Mouse (Mus musculus): ENCODE data around the gene Gapdh. TPM values are rescaled to one million over a fixed set of nuclear protein-coding genes. Genes with fewer than 3 reads are reported as not detected.
A peak's percentile ranks its signal among the peaks of the same experiment; 100 is the strongest.

The Gapdh gene
- polyA plus RNA-seq, 1 experiment from 2014 or later: 1,972 TPM

- Histone ChIP-seq H3K9ac (replicated peaks) (peak overlapping the region; percentile 85), H3K36me3 (peaks cover 45% of the 10 kb centered on the region), H3K4me1 (peaks cover 21% of the 10 kb centered on the region), H3K9me3 (no peaks in the 10 kb centered on the region), H3K4me2 (replicated peaks) (peak overlapping the region; percentile 88), H3K27me3 (no peaks in the 10 kb centered on the region), H3K4me3 (peak overlapping the region; percentile 72), H3K27ac (replicated peaks) (peak overlapping the region; percentile 99)
- whole genome bisulfite sequencing: under 1% methylated on average over 34 of the region's 34 CpGs
- peak; percentile 92 for ATAC-seq (ENCODE audit: low FRiP score, low read depth)
Observed at GRCm38 (mm10) chr6:125192016-125192714, 25.9 kb upstream of the Gapdh start.

- Histone ChIP-seq H3K4me2 (replicated peaks) (peak within 1 kb of the TSS; percentile 88), H3K4me3 (peak within 1 kb of the TSS; percentile 72), H3K27ac (replicated peaks) (peak within 1 kb of the TSS; percentile 99), H3K9me3 (no peaks in the 10 kb centered on the region), H3K36me3 (peaks cover 52% of the 10 kb centered on the region), H3K9ac (replicated peaks) (peak within 1 kb of the TSS; percentile 85), H3K4me1 (peaks cover 21% of the 10 kb centered on the region), H3K27me3 (no peaks in the 10 kb centered on the region)
- under 1% methylated on average over 54 of the region's 54 CpGs for WGBS
- peak; percentile 96 for ATAC-seq (ENCODE audit: low FRiP score, low read depth)
Observed at GRCm38 (mm10) chr6:125191332-125192015, 25.2 kb upstream of the Gapdh start, which contains the start of the genes Ncapd2 and Mrpl51. Gene Ncapd2, minus strand, starts transcription at chr6:125191701. Gene Mrpl51, plus strand, starts transcription at chr6:125191801.

- peaks cover 18% of the 10 kb centered on the region for H3K4me1 ChIP-seq
- ATAC-seq (ENCODE audit: low FRiP score, low read depth): no peak
Observed at GRCm38 (mm10) chr6:125190816-125191215, 24.5 kb upstream of the Gapdh start.

GRCm38 (mm10) chr6:125186203-125186602 is 19.9 kb upstream of the Gapdh start:
- Histone ChIP-seq H3K4me3 (no peak overlapping the region), H3K27ac (replicated peaks) (no peak overlapping the region), H3K36me3 (peaks cover 83% of the 10 kb centered on the region), H3K27me3 (no peaks in the 10 kb centered on the region), H3K9ac (replicated peaks) (no peak overlapping the region), H3K4me2 (replicated peaks) (no peak overlapping the region), H3K4me1 (peaks cover 3% of the 10 kb centered on the region; the same call in 1 of the 2 replicates), H3K9me3 (no peaks in the 10 kb centered on the region)
- WGBS: 96% methylated on average over 10 of the region's 10 CpGs
- no peak for ATAC-seq (ENCODE audit: low FRiP score, low read depth)

More at GRCm38 (mm10) chr6:125190816-125191215, 24.5 kb upstream of the Gapdh start:
- Histone ChIP-seq H3K27ac (replicated peaks) (peak overlapping the region; percentile 99), H3K4me3 (peak overlapping the region; percentile 72), H3K4me2 (replicated peaks) (peak overlapping the region; percentile 88), H3K36me3 (peaks cover 59% of the 10 kb centered on the region), H3K9me3 (no peaks in the 10 kb centered on the region), H3K27me3 (no peaks in the 10 kb centered on the region), H3K9ac (replicated peaks) (peak overlapping the region; percentile 76)

- Histone ChIP-seq H3K9ac (replicated peaks) (no peak overlapping the region), H3K27me3 (no peaks in the 10 kb centered on the region), H3K4me1 (no peaks in the 10 kb centered on the region), H3K27ac (replicated peaks) (no peak overlapping the region), H3K4me3 (no peak overlapping the region), H3K9me3 (no peaks in the 10 kb centered on the region), H3K36me3 (peaks cover 97% of the 10 kb centered on the region), H3K4me2 (replicated peaks) (no peak overlapping the region)
- no peak for ATAC-seq (ENCODE audit: low FRiP score, low read depth)
- WGBS: 84% methylated on average over 5 of the region's 5 CpGs
Observed at GRCm38 (mm10) chr6:125182133-125182532, 15.9 kb upstream of the Gapdh start.

- no peaks in the 10 kb centered on the region for H3K4me1 ChIP-seq
- H3K4me3 ChIP-seq: no peak overlapping the region
- H3K27ac ChIP-seq (replicated peaks): no peak overlapping the region
- 95% methylated on average over 7 of the region's 7 CpGs for WGBS
- H3K9me3 ChIP-seq: no peaks in the 10 kb centered on the region
- no peak for ATAC-seq (ENCODE audit: low FRiP score, low read depth)
- no peak overlapping the region for H3K9ac ChIP-seq (replicated peaks)
- no peaks in the 10 kb centered on the region for H3K27me3 ChIP-seq
- peaks cover 97% of the 10 kb centered on the region for H3K36me3 ChIP-seq
- no peak overlapping the region for H3K4me2 ChIP-seq (replicated peaks)
Observed at GRCm38 (mm10) chr6:125179601-125180000, 13.3 kb upstream of the Gapdh start.

GRCm38 (mm10) chr6:125175469-125175868 is 9.2 kb upstream of the Gapdh start:
- Histone ChIP-seq H3K9me3 (no peaks in the 10 kb centered on the region), H3K27me3 (no peaks in the 10 kb centered on the region), H3K4me2 (replicated peaks) (no peak overlapping the region), H3K27ac (replicated peaks) (no peak overlapping the region), H3K36me3 (peaks cover 98% of the 10 kb centered on the region), H3K4me3 (no peak overlapping the region), H3K4me1 (no peaks in the 10 kb centered on the region), H3K9ac (replicated peaks) (no peak overlapping the region)
- ATAC-seq (ENCODE audit: low FRiP score, low read depth): no peak
- 92% methylated on average over 5 of the region's 5 CpGs for whole genome bisulfite sequencing

- no peaks in the 10 kb centered on the region for H3K9me3 ChIP-seq
- no peak overlapping the region for H3K9ac ChIP-seq (replicated peaks)
- H3K4me1 ChIP-seq: no peaks in the 10 kb centered on the region
- H3K4me2 ChIP-seq (replicated peaks): no peak overlapping the region
- H3K27ac ChIP-seq (replicated peaks): no peak overlapping the region
- no peaks in the 10 kb centered on the region for H3K27me3 ChIP-seq
- no peak for ATAC-seq (ENCODE audit: low FRiP score, low read depth)
- peaks cover 100% of the 10 kb centered on the region for H3K36me3 ChIP-seq
- 93% methylated on average over 7 of the region's 7 CpGs for WGBS
- no peak overlapping the region for H3K4me3 ChIP-seq
Observed at GRCm38 (mm10) chr6:125173256-125173655, 7.0 kb upstream of the Gapdh start.

- H3K4me1 ChIP-seq: peaks cover 6% of the 10 kb centered on the region
- no peak overlapping the region for H3K4me3 ChIP-seq
- 86% methylated on average over 2 of the region's 2 CpGs for WGBS
- no peak overlapping the region for H3K9ac ChIP-seq (replicated peaks)
- ATAC-seq (ENCODE audit: low FRiP score, low read depth): no peak
- no peak overlapping the region for H3K4me2 ChIP-seq (replicated peaks)
- H3K27ac ChIP-seq (replicated peaks): no peak overlapping the region
- peaks cover 100% of the 10 kb centered on the region for H3K36me3 ChIP-seq
- no peaks in the 10 kb centered on the region for H3K27me3 ChIP-seq
- H3K9me3 ChIP-seq: no peaks in the 10 kb centered on the region
Observed at GRCm38 (mm10) chr6:125172474-125172873, 6.2 kb upstream of the Gapdh start.

GRCm38 (mm10) chr6:125170194-125170593 is 3.9 kb upstream of the Gapdh start:
- Histone ChIP-seq H3K27ac (replicated peaks) (no peak overlapping the region), H3K4me2 (replicated peaks) (no peak overlapping the region), H3K4me3 (no peak overlapping the region), H3K27me3 (no peaks in the 10 kb centered on the region), H3K36me3 (peaks cover 77% of the 10 kb centered on the region), H3K9me3 (no peaks in the 10 kb centered on the region), H3K9ac (replicated peaks) (no peak overlapping the region), H3K4me1 (peaks cover 23% of the 10 kb centered on the region)
- ATAC-seq (ENCODE audit: low FRiP score, low read depth): no peak
- WGBS: 83% methylated on average over 6 of the region's 6 CpGs

- Histone ChIP-seq H3K4me3 (no peak overlapping the region), H3K4me2 (replicated peaks) (no peak overlapping the region), H3K27me3 (no peaks in the 10 kb centered on the region), H3K4me1 (peaks cover 37% of the 10 kb centered on the region), H3K36me3 (peaks cover 64% of the 10 kb centered on the region), H3K27ac (replicated peaks) (no peak overlapping the region), H3K9ac (replicated peaks) (no peak overlapping the region), H3K9me3 (no peaks in the 10 kb centered on the region)
- 93% methylated on average over 14 of the region's 14 CpGs for WGBS
- no peak for ATAC-seq (ENCODE audit: low FRiP score, low read depth)
Observed at GRCm38 (mm10) chr6:125168086-125168485, 1.8 kb upstream of the Gapdh start.
